Mouse (Mus musculus): ENCODE results near the gene Cer1.

Cer1 gene

DNA sequence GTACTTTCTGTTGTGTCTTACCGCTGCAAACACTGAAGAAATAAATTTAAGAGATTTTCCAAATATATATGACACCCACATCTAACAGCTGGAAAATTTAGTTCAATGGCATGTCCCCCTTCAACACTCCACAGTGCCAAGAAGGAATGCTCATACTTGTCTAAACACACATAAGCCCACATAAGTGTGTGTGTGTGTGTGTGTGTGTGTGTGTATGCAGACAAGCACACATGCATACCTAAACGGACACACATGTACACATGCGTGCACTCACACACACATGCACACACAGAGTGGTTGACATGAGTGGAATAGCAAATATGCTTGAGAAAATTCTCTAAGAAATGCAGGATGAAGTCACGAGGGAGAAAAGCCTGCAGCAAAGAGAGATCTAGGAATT is 12.4 kb downstream of the Cer1 start:
- no peak for DNase-seq

- DNase-seq = no peak
These were observed 12.8 kb downstream of the Cer1 start for GRCm38 (mm10) chr4:82872121-82872520.

DNA sequence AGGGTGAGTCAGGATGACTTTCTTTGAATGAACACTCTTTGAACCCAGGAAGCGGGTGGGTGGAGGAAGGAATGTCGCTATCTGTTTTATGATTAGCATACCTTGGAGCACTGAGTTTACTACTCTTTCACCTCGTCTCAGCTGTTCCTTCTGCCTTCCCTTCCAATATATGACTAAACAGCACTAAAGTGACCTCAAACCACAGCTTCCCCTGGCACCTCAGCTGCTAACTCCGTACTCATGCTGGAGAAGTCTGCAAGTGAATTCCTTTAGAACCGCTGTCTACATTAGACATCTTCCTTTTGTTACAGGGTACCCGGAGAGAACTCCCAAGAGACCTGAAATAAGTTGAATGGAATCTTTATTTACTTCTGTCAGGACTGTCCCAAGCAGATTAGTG is 14.0 kb downstream of the Cer1 start:
- no peak for DNase-seq

DNA sequence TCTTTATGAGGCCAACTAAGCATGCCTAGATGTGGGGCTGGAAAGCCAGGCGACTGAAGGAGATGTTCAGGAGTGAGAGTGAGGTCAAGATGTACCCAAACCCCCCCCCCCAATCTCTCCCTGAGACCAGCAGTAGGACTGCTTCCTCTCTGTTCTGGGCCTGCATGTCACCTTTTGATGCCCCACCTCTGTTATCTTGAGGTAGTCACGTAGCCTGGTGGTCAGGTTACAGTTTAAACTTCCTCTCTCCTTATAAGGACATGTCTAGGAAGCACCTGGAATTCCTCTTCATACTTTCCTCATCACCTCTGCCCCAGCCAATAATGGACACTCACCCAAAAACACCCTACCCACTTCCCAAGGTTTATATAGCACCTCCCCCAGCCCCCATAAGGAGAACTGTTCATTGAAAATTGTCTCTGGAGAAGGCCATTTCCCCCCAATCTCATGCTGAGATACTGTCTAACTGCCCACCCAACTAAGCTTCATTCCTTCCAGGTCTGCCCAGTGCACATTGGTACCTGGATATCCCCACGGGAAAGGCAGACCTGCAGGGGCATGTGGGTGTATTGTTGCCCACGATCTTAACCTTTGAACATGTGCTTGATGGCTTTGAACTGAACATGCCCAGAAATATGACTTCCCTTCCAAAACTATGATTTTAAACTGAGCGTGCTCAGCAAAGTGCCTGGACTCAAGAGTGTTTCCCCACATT is 17.1 kb downstream of the Cer1 start:
- DNase-seq = no peak

GRCm38 (mm10) chr4:82867111-82867510 is 17.8 kb downstream of the Cer1 start:
- DNase-seq = no peak

DNA sequence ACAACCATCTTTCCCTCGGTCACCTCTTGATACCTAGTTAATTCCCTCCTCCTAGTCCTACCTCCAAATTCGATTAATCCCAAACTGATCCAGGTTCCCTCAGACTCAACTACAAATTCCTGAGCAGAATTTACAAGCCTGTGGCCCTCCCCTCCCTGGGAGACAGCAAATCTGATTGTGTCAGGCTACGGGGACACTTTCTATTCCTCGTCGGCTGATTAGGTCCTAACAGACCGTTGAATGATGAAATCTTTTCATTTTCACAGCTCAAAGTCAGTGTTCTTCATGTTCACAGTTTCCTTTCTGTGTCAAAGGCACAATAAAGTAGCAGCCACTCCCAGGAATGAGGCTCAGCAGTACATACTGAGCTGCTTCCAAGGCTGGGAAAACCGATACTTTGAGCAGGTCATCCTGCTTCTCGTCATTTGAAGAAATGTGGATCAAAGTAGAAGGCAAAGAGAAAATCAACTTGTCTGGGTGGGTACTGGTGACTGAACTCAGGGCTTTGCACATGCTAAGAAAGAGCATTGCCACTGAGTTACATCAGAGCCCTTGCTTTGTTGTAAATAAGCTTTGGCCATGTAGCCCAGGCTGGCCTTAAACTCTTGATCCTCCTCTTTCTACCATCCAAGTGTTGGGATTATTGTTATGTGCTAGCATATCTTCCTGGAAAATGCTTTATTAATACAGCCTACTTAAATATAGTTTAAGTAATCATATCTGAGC is 19.8 kb downstream of the Cer1 start:
- DNase-seq = no peak

GRCm38 (mm10) chr4:82863316-82863715 is 21.6 kb downstream of the Cer1 start:
- no peak for DNase-seq

DNA sequence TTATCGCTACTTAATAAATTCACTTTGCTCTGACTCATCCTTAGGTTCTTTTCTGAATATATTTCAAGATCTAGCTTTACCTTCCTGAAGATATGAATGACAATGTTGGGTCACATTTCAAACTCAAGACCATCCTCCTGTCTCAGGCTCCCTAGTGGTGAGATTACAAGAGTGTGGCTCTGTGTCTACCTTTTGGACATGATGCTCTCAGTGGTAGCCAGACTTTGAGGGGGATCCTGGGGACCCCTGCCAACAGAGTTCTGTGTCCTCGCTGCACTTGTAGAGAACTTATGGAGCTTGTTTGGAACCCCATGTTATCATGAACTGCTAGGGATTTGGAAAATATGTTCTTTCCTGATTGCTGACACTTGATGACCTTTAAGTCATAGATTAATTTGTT is 23.5 kb downstream of the Cer1 start:
- DNase-seq = no peak

GRCm38 (mm10) chr4:82860566-82860965 is 24.4 kb downstream of the Cer1 start:
- DNase-seq = no peak

DNA sequence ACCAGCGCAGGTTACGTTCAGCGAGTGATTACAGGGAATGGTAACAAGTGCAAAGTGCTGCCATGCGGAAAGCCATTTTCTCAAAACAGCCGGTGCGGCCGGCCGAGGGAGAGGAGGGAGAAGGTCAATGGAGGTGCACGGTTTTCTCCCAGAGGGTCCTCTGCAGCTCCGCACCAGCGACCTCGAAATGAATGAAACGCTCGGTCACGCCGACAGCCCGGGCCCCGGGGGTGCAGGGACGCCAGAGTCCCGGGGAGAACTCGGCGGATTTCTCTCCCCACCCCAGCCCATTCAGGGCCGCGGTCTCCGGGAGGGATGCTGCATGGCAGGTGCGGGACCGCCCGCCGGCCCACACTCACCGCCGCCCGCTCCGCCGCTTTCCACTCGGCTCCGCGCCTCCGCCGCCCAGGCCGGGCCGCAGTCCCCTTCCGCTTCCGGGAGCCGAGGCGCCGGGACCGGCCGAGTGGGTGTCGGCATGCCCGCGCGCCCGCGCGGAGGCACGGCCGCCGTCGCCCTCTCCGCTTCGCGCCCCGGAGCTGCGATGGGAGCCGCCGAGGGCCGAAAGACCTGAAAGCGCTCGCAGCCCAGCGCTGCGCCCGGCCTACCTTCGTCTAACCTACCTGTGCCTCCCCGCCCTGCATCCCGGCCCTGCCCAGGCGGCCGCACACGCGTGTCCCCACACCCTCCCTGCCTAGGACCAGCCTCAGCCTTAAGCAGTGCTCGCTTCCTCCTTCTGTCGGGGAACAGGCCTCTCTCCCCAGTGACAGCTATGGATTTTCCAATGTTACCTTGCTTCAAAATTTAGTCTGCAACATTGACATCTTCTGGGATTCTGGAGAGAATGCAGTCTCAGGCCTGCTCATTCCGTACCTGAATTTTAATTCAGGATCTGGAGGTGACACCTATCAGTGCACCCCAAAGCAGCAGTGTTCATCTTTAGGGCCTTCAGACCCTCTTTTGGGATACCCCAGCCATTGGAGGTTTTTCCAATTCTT is 25.5 kb downstream of the Cer1 start, which contains the start of gene Zdhhc21:
TSS of gene Zdhhc21 (minus strand) at position 828 of the 995 bp plus-strand sequence.
- peak; percentile 87 for DNase-seq

- DNase-seq = no peak
These were observed 26.4 kb downstream of the Cer1 start for GRCm38 (mm10) chr4:82858431-82859010.

- DNase-seq = no peak
These were observed 28.0 kb downstream of the Cer1 start for GRCm38 (mm10) chr4:82856986-82857385.

DNA sequence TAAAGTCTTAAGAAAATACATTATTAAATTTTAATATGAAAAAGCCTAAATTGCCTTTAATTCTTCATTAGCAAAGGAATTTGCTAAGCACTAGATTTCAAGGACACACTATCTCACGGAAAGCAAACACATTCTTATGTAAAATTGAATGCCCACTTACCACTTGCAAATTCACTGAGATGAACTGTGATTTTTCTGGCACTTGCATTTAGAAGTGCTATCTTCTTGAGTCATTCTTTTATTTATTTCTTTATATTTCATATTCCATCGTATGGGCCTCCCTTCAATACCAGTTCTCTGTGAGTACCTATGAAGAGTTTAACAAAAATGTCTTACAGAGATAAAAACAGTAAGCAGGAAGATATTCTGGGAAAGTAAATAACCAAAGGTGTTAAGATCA is 31.1 kb downstream of the Cer1 start:
- DNase-seq = no peak

DNA sequence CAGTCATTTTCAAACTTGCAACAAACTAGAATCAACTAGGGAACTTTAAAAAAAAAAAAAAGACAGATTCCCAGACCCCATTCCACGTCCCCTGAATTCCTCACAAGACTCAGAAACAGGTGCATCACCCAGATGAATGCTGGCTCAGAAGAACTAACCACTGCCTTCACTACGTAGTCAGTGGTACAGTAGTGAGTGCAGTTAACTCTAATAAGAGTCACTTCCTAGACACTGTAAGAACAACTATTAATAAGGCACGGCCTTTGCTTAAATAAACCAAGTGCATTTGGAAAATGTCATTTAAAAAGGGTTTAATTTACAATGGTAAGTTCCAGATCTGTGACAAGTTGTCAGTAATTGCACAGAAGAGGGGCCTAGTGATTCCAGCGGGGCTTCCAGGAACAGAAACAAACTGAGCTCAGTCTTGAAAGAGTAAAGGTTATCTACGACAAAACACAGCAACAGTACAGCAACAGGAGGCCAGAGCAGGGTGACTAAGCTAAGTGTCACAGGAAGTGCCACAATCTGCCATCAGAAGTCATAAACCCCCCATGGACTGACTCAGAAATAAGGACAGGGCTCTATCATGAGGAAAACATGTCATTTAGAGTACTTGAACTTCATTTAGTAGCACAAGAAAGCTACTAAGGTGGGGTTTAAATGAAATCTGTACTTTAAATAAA is 36.3 kb downstream of the Cer1 start:
- DNase-seq = no peak

GRCm38 (mm10) chr4:82837526-82838240 is 47.3 kb downstream of the Cer1 start:
- no peak for DNase-seq

Measured in kidney, postnatal 14 days (tissue).